Mouse (Mus musculus): Measurements from ENCODE around the gene Fgfr2. TPM values are rescaled to one million over a fixed set of nuclear protein-coding genes. Genes with fewer than 3 reads are reported as not detected.

Fgfr2 gene
- total RNA-seq, 1 experiment: 37.5 TPM

GRCm38 (mm10) chr7:130969507-130969906 lies 2153.6 kb downstream of the Fgfr2 start:
- Histone ChIP-seq H3K9me3 (ENCODE audit: control insufficient read depth, insufficient read depth, low read depth, low read length) (no peaks in the 10 kb centered on the region), H3K4me1 (ENCODE audit: control insufficient read depth in 2 of 2, insufficient read depth in 2 of 2, low read length in 2 of 2, poor library complexity in 1 of 2) (peaks cover 4 to 11% of the 10 kb centered on the region in 2 experiments; a peak in 2 of 4 replicates), H3K9ac (ENCODE audit: insufficient read depth, low read depth, low read length, poor library complexity, severe bottlenecking) (no peak overlapping the region), H3K4me3 (ENCODE audit: insufficient read depth in 1 of 2, low read depth in 1 of 2, low read length in 2 of 2, poor library complexity in 1 of 2, severe bottlenecking in 1 of 2) (no peak overlapping the region), H3K36me3 (ENCODE audit: control insufficient read depth, insufficient read depth, low read length, poor library complexity, severe bottlenecking) (peaks cover 3% of the 10 kb centered on the region), H3K27ac (ENCODE audit: insufficient read depth, low read depth, low read length, poor library complexity, severe bottlenecking) (no peak overlapping the region)
- in situ Hi-C loops (cut with MboI; ENCODE audit: low sequenced_read_pairs in 2 of 2, unreplicated experiment in 2 of 2): no loop called here
- TF ChIP-seq ZNF384 (IDR thresholded peaks at IDR 0.05; ENCODE audit: low read depth, low read length): no peak
- no peak for TF ChIP-seq MAFK (IDR thresholded peaks at IDR 0.05; ENCODE audit: insufficient read depth, low read depth, low read length)
- no peak for TF ChIP-seq CHD2 (IDR thresholded peaks at IDR 0.05; ENCODE audit: low read depth, low read length)
- no peak for TF ChIP-seq HCFC1 (IDR thresholded peaks at IDR 0.05; ENCODE audit: borderline replicate concordance, insufficient read depth, low read length)
- TF ChIP-seq ZC3H11A (IDR thresholded peaks at IDR 0.05; ENCODE audit: borderline replicate concordance, low read depth, low read length): no peak
- DNase-seq (ENCODE audit: low read depth, low spot score): no peak

DNA sequence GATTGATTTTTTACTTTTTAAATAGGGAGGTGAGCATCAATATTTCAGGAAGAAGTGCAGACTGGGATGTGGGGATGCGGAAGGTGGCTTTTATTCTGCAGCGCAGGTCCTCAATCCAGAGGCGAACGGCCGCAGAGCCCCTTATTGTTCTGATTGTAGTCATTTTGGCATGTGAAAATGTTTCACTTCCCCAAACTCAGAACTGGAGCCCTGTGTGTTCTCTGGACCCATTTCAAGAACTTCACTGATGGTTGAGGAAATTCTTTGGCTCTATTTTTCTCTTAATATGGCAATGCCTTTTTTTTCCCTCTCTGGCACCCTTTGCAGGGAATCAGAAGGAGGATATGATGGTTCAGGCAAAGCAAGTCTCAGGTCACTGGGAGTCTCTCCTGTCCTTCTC lies 2154.1 kb downstream of the Fgfr2 start:
- TF ChIP-seq CHD2 (IDR thresholded peaks at IDR 0.05; ENCODE audit: low read depth, low read length) (no peak), HCFC1 (IDR thresholded peaks at IDR 0.05; ENCODE audit: borderline replicate concordance, insufficient read depth, low read length) (no peak), ZNF384 (IDR thresholded peaks at IDR 0.05; ENCODE audit: low read depth, low read length) (no peak), MAFK (IDR thresholded peaks at IDR 0.05; ENCODE audit: insufficient read depth, low read depth, low read length) (no peak), ZC3H11A (IDR thresholded peaks at IDR 0.05; ENCODE audit: borderline replicate concordance, low read depth, low read length) (no peak)
- Histone ChIP-seq H3K4me1 (ENCODE audit: control insufficient read depth in 2 of 2, insufficient read depth in 2 of 2, low read length in 2 of 2, poor library complexity in 1 of 2) (peaks cover 4 to 11% of the 10 kb centered on the region in 2 experiments; a peak in 2 of 4 replicates), H3K9me3 (ENCODE audit: control insufficient read depth, insufficient read depth, low read depth, low read length) (no peaks in the 10 kb centered on the region), H3K36me3 (ENCODE audit: control insufficient read depth, insufficient read depth, low read length, poor library complexity, severe bottlenecking) (peaks cover 3% of the 10 kb centered on the region), H3K9ac (ENCODE audit: insufficient read depth, low read depth, low read length, poor library complexity, severe bottlenecking) (no peak overlapping the region), H3K4me3 (ENCODE audit: insufficient read depth in 1 of 2, low read depth in 1 of 2, low read length in 2 of 2, poor library complexity in 1 of 2, severe bottlenecking in 1 of 2) (no peak overlapping the region), H3K27ac (ENCODE audit: insufficient read depth, low read depth, low read length, poor library complexity, severe bottlenecking) (no peak overlapping the region)
- in situ Hi-C loops (cut with MboI; ENCODE audit: low sequenced_read_pairs in 2 of 2, unreplicated experiment in 2 of 2): no loop called here
- DNase-seq (ENCODE audit: low read depth, low spot score): no peak

GRCm38 (mm10) chr7:130968537-130968936 lies 2154.6 kb downstream of the Fgfr2 start:
- Histone ChIP-seq H3K27ac (ENCODE audit: insufficient read depth, low read depth, low read length, poor library complexity, severe bottlenecking) (no peak overlapping the region), H3K9me3 (ENCODE audit: control insufficient read depth, insufficient read depth, low read depth, low read length) (no peaks in the 10 kb centered on the region), H3K9ac (ENCODE audit: insufficient read depth, low read depth, low read length, poor library complexity, severe bottlenecking) (no peak overlapping the region), H3K36me3 (ENCODE audit: control insufficient read depth, insufficient read depth, low read length, poor library complexity, severe bottlenecking) (peaks cover 3% of the 10 kb centered on the region), H3K4me1 (ENCODE audit: control insufficient read depth in 2 of 2, insufficient read depth in 2 of 2, low read length in 2 of 2, poor library complexity in 1 of 2) (peaks cover 4 to 11% of the 10 kb centered on the region in 2 experiments; a peak in 2 of 4 replicates), H3K4me3 (ENCODE audit: insufficient read depth in 1 of 2, low read depth in 1 of 2, low read length in 2 of 2, poor library complexity in 1 of 2, severe bottlenecking in 1 of 2) (no peak overlapping the region)
- in situ Hi-C loops (cut with MboI; ENCODE audit: low sequenced_read_pairs in 2 of 2, unreplicated experiment in 2 of 2): no loop called here
- TF ChIP-seq HCFC1 (IDR thresholded peaks at IDR 0.05; ENCODE audit: borderline replicate concordance, insufficient read depth, low read length) (no peak), ZC3H11A (IDR thresholded peaks at IDR 0.05; ENCODE audit: borderline replicate concordance, low read depth, low read length) (no peak), ZNF384 (IDR thresholded peaks at IDR 0.05; ENCODE audit: low read depth, low read length) (no peak), CHD2 (IDR thresholded peaks at IDR 0.05; ENCODE audit: low read depth, low read length) (no peak), MAFK (IDR thresholded peaks at IDR 0.05; ENCODE audit: insufficient read depth, low read depth, low read length) (no peak)
- DNase-seq (ENCODE audit: low read depth, low spot score): no peak

DNA sequence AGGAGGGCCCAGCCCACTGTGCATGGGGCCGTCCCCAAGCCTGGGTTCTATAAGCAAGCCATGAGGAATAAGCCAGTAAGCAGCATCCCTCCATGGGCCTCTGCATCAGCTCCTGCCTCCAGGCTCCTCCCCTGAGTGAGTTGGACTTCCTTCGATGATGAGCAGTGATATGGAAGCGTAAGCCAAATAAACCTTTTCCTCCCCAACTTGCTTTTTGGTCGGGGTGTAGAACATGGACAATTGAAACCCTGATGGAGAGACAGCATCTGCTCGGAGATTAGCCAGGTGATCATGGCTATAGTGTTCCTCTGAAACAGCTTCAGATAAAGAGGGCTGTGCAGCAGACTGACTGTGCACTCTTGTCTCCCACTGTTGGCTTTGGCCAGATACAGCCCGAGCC lies 2155.2 kb downstream of the Fgfr2 start:
- no peak for TF ChIP-seq ZC3H11A (IDR thresholded peaks at IDR 0.05; ENCODE audit: borderline replicate concordance, low read depth, low read length)
- TF ChIP-seq MAFK (IDR thresholded peaks at IDR 0.05; ENCODE audit: insufficient read depth, low read depth, low read length): no peak
- no peak for TF ChIP-seq ZNF384 (IDR thresholded peaks at IDR 0.05; ENCODE audit: low read depth, low read length)
- TF ChIP-seq HCFC1 (IDR thresholded peaks at IDR 0.05; ENCODE audit: borderline replicate concordance, insufficient read depth, low read length): no peak
- TF ChIP-seq CHD2 (IDR thresholded peaks at IDR 0.05; ENCODE audit: low read depth, low read length): no peak
- Histone ChIP-seq H3K9me3 (ENCODE audit: control insufficient read depth, insufficient read depth, low read depth, low read length) (no peaks in the 10 kb centered on the region), H3K4me3 (ENCODE audit: insufficient read depth in 1 of 2, low read depth in 1 of 2, low read length in 2 of 2, poor library complexity in 1 of 2, severe bottlenecking in 1 of 2) (no peak overlapping the region), H3K36me3 (ENCODE audit: control insufficient read depth, insufficient read depth, low read length, poor library complexity, severe bottlenecking) (peaks cover 3% of the 10 kb centered on the region), H3K27ac (ENCODE audit: insufficient read depth, low read depth, low read length, poor library complexity, severe bottlenecking) (no peak overlapping the region), H3K9ac (ENCODE audit: insufficient read depth, low read depth, low read length, poor library complexity, severe bottlenecking) (no peak overlapping the region), H3K4me1 (ENCODE audit: control insufficient read depth in 2 of 2, insufficient read depth in 2 of 2, low read length in 2 of 2, poor library complexity in 1 of 2) (peaks cover 4 to 11% of the 10 kb centered on the region in 2 experiments; a peak in 2 of 4 replicates)
- DNase-seq (ENCODE audit: low read depth, low spot score): no peak
- in situ Hi-C loops (cut with MboI; ENCODE audit: low sequenced_read_pairs in 2 of 2, unreplicated experiment in 2 of 2): no loop called here

DNA sequence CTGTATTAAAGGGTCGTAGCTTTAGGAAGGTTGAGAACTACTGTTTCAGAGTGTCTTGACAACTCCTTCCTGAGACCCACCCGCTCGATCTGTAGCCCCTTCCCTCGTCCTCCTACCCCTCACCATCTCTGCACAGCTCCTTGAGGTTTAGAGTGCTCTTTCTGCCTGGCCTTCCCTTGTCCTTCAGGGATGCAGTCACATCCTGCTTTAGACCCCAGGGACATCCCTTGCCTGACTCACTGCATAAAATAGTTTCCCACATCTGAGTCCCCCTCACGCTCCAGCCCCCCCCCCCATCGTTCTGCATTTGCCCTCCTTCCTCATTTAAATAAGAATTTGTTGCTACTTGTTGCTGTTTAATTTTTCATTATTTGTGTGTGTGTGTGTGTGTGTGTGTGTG lies 2156.3 kb downstream of the Fgfr2 start:
- H3K27ac ChIP-seq (ENCODE audit: insufficient read depth, low read depth, low read length, poor library complexity, severe bottlenecking): no peak overlapping the region
- H3K4me1 ChIP-seq (ENCODE audit: control insufficient read depth in 2 of 2, insufficient read depth in 2 of 2, low read length in 2 of 2, poor library complexity in 1 of 2): peaks cover 4 to 11% of the 10 kb centered on the region in 2 experiments; a peak in 2 of 4 replicates
- H3K36me3 ChIP-seq (ENCODE audit: control insufficient read depth, insufficient read depth, low read length, poor library complexity, severe bottlenecking): peaks cover 3% of the 10 kb centered on the region
- no peak for TF ChIP-seq CHD2 (IDR thresholded peaks at IDR 0.05; ENCODE audit: low read depth, low read length)
- TF ChIP-seq HCFC1 (IDR thresholded peaks at IDR 0.05; ENCODE audit: borderline replicate concordance, insufficient read depth, low read length): no peak
- TF ChIP-seq ZNF384 (IDR thresholded peaks at IDR 0.05; ENCODE audit: low read depth, low read length): no peak
- TF ChIP-seq MAFK (IDR thresholded peaks at IDR 0.05; ENCODE audit: insufficient read depth, low read depth, low read length): no peak
- no peak for TF ChIP-seq ZC3H11A (IDR thresholded peaks at IDR 0.05; ENCODE audit: borderline replicate concordance, low read depth, low read length)
- no peak overlapping the region for H3K9ac ChIP-seq (ENCODE audit: insufficient read depth, low read depth, low read length, poor library complexity, severe bottlenecking)
- no peak overlapping the region for H3K4me3 ChIP-seq (ENCODE audit: insufficient read depth in 1 of 2, low read depth in 1 of 2, low read length in 2 of 2, poor library complexity in 1 of 2, severe bottlenecking in 1 of 2)
- in situ Hi-C loops (cut with MboI; ENCODE audit: low sequenced_read_pairs in 2 of 2, unreplicated experiment in 2 of 2): no loop called here
- H3K9me3 ChIP-seq (ENCODE audit: control insufficient read depth, insufficient read depth, low read depth, low read length): no peaks in the 10 kb centered on the region
- no peak for DNase-seq (ENCODE audit: low read depth, low spot score)
